In genomic region chr3:129226681-129227080, GRCm38 (mm10) we compare ENCODE assay signal across 20 mouse cellular contexts. TPM values are rescaled to one million over a fixed set of nuclear protein-coding genes. Genes with fewer than 3 reads are reported as not detected.
DNase-seq lines count a peak whose midpoint lies in the region; ATAC-seq and TF ChIP-seq lines count a peak whose summit lies in the region.
"Had no signal": no experiment of that assay in that cellular context is flagged by ENCODE, and none has a peak within 500 bp of the region (broad histone marks: within the 10 kb centered on the region; RNA-seq: fewer than 3 reads in every experiment).

No protein-coding gene starts in this region.

- no peak for TF ChIP-seq POLR2A in heart, adult 2 months (IDR thresholded peaks at IDR 0.05; ENCODE audit: insufficient read depth, low read depth, low read length)
- no peak for TF ChIP-seq POLR2A in kidney, adult 2 months (IDR thresholded peaks at IDR 0.05; ENCODE audit: low read depth, low read length)

- H3K27me3 ChIP-seq in heart, embryonic 10.5 days (ENCODE audit: insufficient read depth, poor library complexity, severe bottlenecking) = peaks cover 70% of the 10 kb centered on the region
- peaks cover 14% of the 10 kb centered on the region for H3K27me3 ChIP-seq in heart, adult 2 months (ENCODE audit: control insufficient read depth, insufficient read depth, low read length)
- peaks cover 55% of the 10 kb centered on the region for H3K27me3 ChIP-seq in heart, embryonic 16.5 days (ENCODE audit: control insufficient read depth, insufficient read depth, low read length)
- peaks cover 22% of the 10 kb centered on the region for H3K27me3 ChIP-seq in embryonic facial prominence, embryonic 11.5 days (ENCODE audit: control insufficient read depth, insufficient read depth, low read length)
- 0 out of 2 replicates have a peak, but pooled peaks cover 2% of the 10 kb centered on the region for H3K27me3 ChIP-seq in kidney, adult 2 months (replicated peaks; ENCODE audit: control insufficient read depth, insufficient read depth, low read length)

- no peak for TF ChIP-seq CTCF in heart, adult 2 months (IDR thresholded peaks at IDR 0.05)
- TF ChIP-seq CTCF in kidney, adult 2 months (conservative IDR thresholded peaks at IDR 0.05; ENCODE audit: insufficient read depth, insufficient read length, low read depth, low read length) = no peak

- intact Hi-C loops in heart, adult 2 months (cut with DNase I) = no loop called here
- intact Hi-C loops in heart, postnatal 10 days (cut with DNase I) = no loop called here

- peak overlapping the region; percentile 2; the same call in 1 of the 2 replicates for H3K4me2 ChIP-seq in heart, embryonic 16.5 days (ENCODE audit: low read depth, low read length)
- H3K4me2 ChIP-seq in embryonic facial prominence, embryonic 11.5 days (ENCODE audit: low read depth, low read length) = no peak overlapping the region
- H3K4me2 ChIP-seq: forebrain, embryonic 15.5 days; hindbrain, embryonic 12.5 days had no signal

- H3K79me2 ChIP-seq in heart, adult 2 months (replicated peaks; ENCODE audit: control insufficient read depth, insufficient read depth, low read length) = no peaks in the 10 kb centered on the region

- H3K9ac ChIP-seq in heart, adult 2 months (ENCODE audit: low read depth, low read length) = no peak overlapping the region
- no peak overlapping the region for H3K9ac ChIP-seq in heart, embryonic 16.5 days (ENCODE audit: low read length)
- H3K9ac ChIP-seq in embryonic facial prominence, embryonic 11.5 days (replicated peaks; ENCODE audit: low read length) = no peak overlapping the region
- H3K9ac ChIP-seq: forebrain, embryonic 15.5 days; hindbrain, embryonic 12.5 days had no signal

- no peaks in the 10 kb centered on the region for H3K36me3 ChIP-seq in heart, embryonic 10.5 days
- H3K36me3 ChIP-seq in heart, adult 2 months (ENCODE audit: control insufficient read depth, insufficient read depth, low read length) = no peaks in the 10 kb centered on the region
- no peaks in the 10 kb centered on the region for H3K36me3 ChIP-seq in heart, embryonic 16.5 days (ENCODE audit: control insufficient read depth, insufficient read depth)
- no peaks in the 10 kb centered on the region for H3K36me3 ChIP-seq in embryonic facial prominence, embryonic 11.5 days (replicated peaks; ENCODE audit: control insufficient read depth, insufficient read depth, low read depth, low read length)
- H3K36me3 ChIP-seq in kidney, adult 2 months (ENCODE audit: control insufficient read depth, insufficient read depth, low read length) = no peaks in the 10 kb centered on the region
- H3K36me3 ChIP-seq: forebrain, embryonic 15.5 days; hindbrain, embryonic 12.5 days had no signal

- H3K4me1 ChIP-seq in heart, embryonic 10.5 days = peaks cover 30% of the 10 kb centered on the region
- H3K4me1 ChIP-seq in heart, adult 2 months (ENCODE audit: control insufficient read depth, insufficient read depth, low read length) = no peaks in the 10 kb centered on the region
- 0 out of 2 replicates have a peak, but pooled peaks cover 3% of the 10 kb centered on the region for H3K4me1 ChIP-seq in heart, embryonic 16.5 days (ENCODE audit: control insufficient read depth, insufficient read depth, low read length)
- no peaks in the 10 kb centered on the region for H3K4me1 ChIP-seq in embryonic facial prominence, embryonic 11.5 days (ENCODE audit: control insufficient read depth, insufficient read depth, low read length)
- no peaks in the 10 kb centered on the region; the same call in 1 of the 2 replicates for H3K4me1 ChIP-seq in kidney, adult 2 months (ENCODE audit: control insufficient read depth, insufficient read depth, low read length)
- H3K4me1 ChIP-seq: forebrain, embryonic 15.5 days; hindbrain, embryonic 12.5 days had no signal

- ATAC-seq in heart, embryonic 16.5 days (replicated peaks; ENCODE audit: extremely low read depth, insufficient read depth, low FRiP score) = no peak
- no peak for ATAC-seq in embryonic facial prominence, embryonic 11.5 days (replicated peaks; ENCODE audit: insufficient number of reproducible peaks, low FRiP score, low TSS enrichment, low read depth)
- ATAC-seq: midbrain, embryonic 16.5 days had no signal

- no peak for TF ChIP-seq EP300 in heart, adult 2 months (IDR thresholded peaks at IDR 0.05; ENCODE audit: insufficient read depth, low read depth, low read length)

- peak overlapping the region; percentile 43 for H3K4me3 ChIP-seq in heart, embryonic 10.5 days
- no peak overlapping the region for H3K4me3 ChIP-seq in heart, adult 2 months
- no peak overlapping the region for H3K4me3 ChIP-seq in heart, embryonic 16.5 days (ENCODE audit: low read length)
- no peak overlapping the region for H3K4me3 ChIP-seq in embryonic facial prominence, embryonic 11.5 days (ENCODE audit: low read depth, low read length)
- H3K4me3 ChIP-seq in kidney, adult 2 months (ENCODE audit: insufficient read depth, low read depth, low read length) = no peak overlapping the region
- H3K4me3 ChIP-seq: forebrain, embryonic 15.5 days; hindbrain, embryonic 12.5 days had no signal

- DNase-seq in heart, embryonic 10.5 days (ENCODE audit: low spot score) = peak; percentile 51
- DNase-seq in heart, adult 2 months = no peak
- DNase-seq in heart, postnatal 10 days = no peak
- DNase-seq in embryonic facial prominence, embryonic 11.5 days (ENCODE audit: low spot score) = peak; percentile 21
- peak; percentile 21 for DNase-seq in retina, embryonic 14.5 days (ENCODE audit: low spot score)
- DNase-seq in kidney, postnatal 10 days = no peak
- no peak for DNase-seq in kidney, adult 2 months
- DNase-seq: adrenal gland, postnatal 14 days; cerebellum, adult 2 months; cerebellum, postnatal 25 days; gastrocnemius, postnatal 10 days; kidney, adult 18-20 months; lung, postnatal 4 days had no signal

- 0 out of 2 replicates have a peak overlapping the region, but pooled peaks have one; percentile 10 for H3K27ac ChIP-seq in heart, embryonic 10.5 days
- no peak overlapping the region for H3K27ac ChIP-seq in heart, adult 2 months
- no peak overlapping the region for H3K27ac ChIP-seq in heart, embryonic 16.5 days (ENCODE audit: low read length)
- no peak overlapping the region for H3K27ac ChIP-seq in embryonic facial prominence, embryonic 11.5 days (replicated peaks; ENCODE audit: low read depth, low read length)
- H3K27ac ChIP-seq in kidney, adult 2 months (ENCODE audit: insufficient read depth, low read depth, low read length) = no peak overlapping the region
- H3K27ac ChIP-seq: forebrain, embryonic 15.5 days; hindbrain, embryonic 12.5 days; kidney, postnatal 0 days had no signal

- H3K9me3 ChIP-seq in heart, embryonic 10.5 days = no peaks in the 10 kb centered on the region
- no peaks in the 10 kb centered on the region for H3K9me3 ChIP-seq in heart, embryonic 16.5 days (replicated peaks; ENCODE audit: control insufficient read depth, low read length)
- no peaks in the 10 kb centered on the region for H3K9me3 ChIP-seq in embryonic facial prominence, embryonic 11.5 days (replicated peaks; ENCODE audit: control insufficient read depth, low read length)
- H3K9me3 ChIP-seq: forebrain, embryonic 15.5 days; hindbrain, embryonic 12.5 days had no signal

- WGBS in heart, embryonic 10.5 days = under 1% methylated on average over 6 of the region's 6 CpGs
- WGBS in heart, adult 2 months = 11% methylated on average over 6 of the region's 6 CpGs
- WGBS in heart, embryonic 16.5 days = 6% methylated on average over 6 of the region's 6 CpGs
- 2% methylated on average over 6 of the region's 6 CpGs for whole genome bisulfite sequencing in embryonic facial prominence, embryonic 11.5 days
- 13% methylated on average over 6 of the region's 6 CpGs for WGBS in kidney, adult 2 months

RNA-seq across cellular contexts. Expression of gene Pitx2, which starts 27.0 kb away (rescaled TPM):
- 35.1 and 60.0 TPM in 2 replicates for polyA plus RNA-seq in heart, embryonic 10.5 days (2016; fragmentation: Nextera tagmentation; extraction: Ambion mirVana)
- under 1 TPM; 0.30 to 0.76 TPM for total RNA-seq in heart, adult 2 months (2021)
- 1.8 and 2.7 TPM in 2 replicates for polyA plus RNA-seq in heart, adult 2 months (2012; rRNA removed)
- 16.3 and 26.9 TPM in 2 replicates for polyA plus RNA-seq in heart, embryonic 16.5 days (2015; fragmentation: Nextera tagmentation; extraction: Ambion mirVana)
- 1 to 10 TPM; 1.4 to 1.6 TPM for total RNA-seq in heart, postnatal 10 days (2021)
- polyA plus RNA-seq in embryonic facial prominence, embryonic 11.5 days (2014; fragmentation: Nextera tagmentation; extraction: Ambion mirVana) = 35.6 and 41.4 TPM in 2 replicates
- 9.9 and 10.5 TPM in 2 replicates for polyA plus RNA-seq in kidney, adult 2 months (2012; rRNA removed)
- total RNA-seq: adrenal gland, postnatal 14 days; left cerebral cortex, adult 8-10 months had no signal
- polyA plus RNA-seq: liver, adult 2 months had no signal

Comparison
In these comparisons a context has a peak if more than half of its experiments do, and no peak if none do; other contexts are left out.
1. DNase-seq: peak in heart, embryonic 10.5 days (single experiment), embryonic facial prominence, embryonic 11.5 days (single experiment) and retina, embryonic 14.5 days (single experiment); none in heart, adult 2 months (0 of 2), heart, postnatal 10 days (0 of 2), kidney, postnatal 10 days (single experiment) and kidney, adult 2 months (single experiment).